Mouse (Mus musculus): Measurements from ENCODE around the gene St3gal5.

DNA sequence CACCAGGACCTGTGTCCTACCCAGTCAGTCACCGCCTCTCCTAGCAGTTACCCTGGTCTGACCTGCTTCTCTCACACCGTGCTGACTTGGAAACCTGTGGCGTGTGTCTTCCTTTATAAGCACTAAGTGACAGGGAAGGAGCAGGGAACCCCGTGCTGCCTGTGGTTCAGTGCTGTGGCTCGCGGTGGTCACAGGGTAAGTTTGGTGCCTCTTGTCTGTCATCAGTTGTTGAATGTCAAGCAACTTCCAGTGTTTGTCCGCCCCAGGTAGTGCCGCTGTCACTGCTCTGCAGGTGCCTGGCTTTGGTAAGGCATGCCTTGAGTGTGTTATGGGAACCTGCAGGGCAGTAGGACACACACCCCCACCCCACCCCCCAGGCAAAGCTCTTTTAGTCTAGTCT is 3.5 kb downstream of the St3gal5 start:
- no peak for TF ChIP-seq CTCF (IDR thresholded peaks at IDR 0.05; ENCODE audit: low read depth, low read length)
- TF ChIP-seq POLR2A (IDR thresholded peaks at IDR 0.05; ENCODE audit: insufficient read depth, low read length): no peak
- TF ChIP-seq EP300 (IDR thresholded peaks at IDR 0.05; ENCODE audit: insufficient read depth, low read depth, low read length): no peak
